Mouse (Mus musculus) MN1 (cell line): Measurements from ENCODE around the gene Tmigd3.
A peak's percentile ranks its signal among the peaks of the same experiment; 100 is the strongest.

Experiments used
- DNase-seq: peaks from one replicate; pipeline ENCODE4 v3.0.0-alpha.2; 2016; ENCODE audit warnings: low spot score

Tmigd3 gene

GRCm38 (mm10) chr3:105876022-105876421 is 5.3 kb downstream of the Tmigd3 start:
- no peak for DNase-seq

GRCm38 (mm10) chr3:105877252-105877803 is 6.6 kb downstream of the Tmigd3 start:
- no peak for DNase-seq

- no peak for DNase-seq
Measured at GRCm38 (mm10) chr3:105877919-105878318, 7.2 kb downstream of the Tmigd3 start.

GRCm38 (mm10) chr3:105878751-105879150 is 8.0 kb downstream of the Tmigd3 start:
- no peak for DNase-seq

GRCm38 (mm10) chr3:105880419-105880818 is 9.7 kb downstream of the Tmigd3 start:
- no peak for DNase-seq

GRCm38 (mm10) chr3:105882105-105882504 is 11.4 kb downstream of the Tmigd3 start:
- DNase-seq = no peak

- DNase-seq = no peak
Measured at GRCm38 (mm10) chr3:105883111-105883510, 12.4 kb downstream of the Tmigd3 start.

GRCm38 (mm10) chr3:105888961-105889360 is 18.3 kb downstream of the Tmigd3 start:
- no peak for DNase-seq

GRCm38 (mm10) chr3:105890220-105890619 is 19.5 kb downstream of the Tmigd3 start:
- no peak for DNase-seq

GRCm38 (mm10) chr3:105891141-105891540 is 20.4 kb downstream of the Tmigd3 start:
- peak; percentile 35 for DNase-seq

- no peak for DNase-seq
Measured at GRCm38 (mm10) chr3:105891760-105892571, 21.3 kb downstream of the Tmigd3 start.

- DNase-seq = no peak
Measured at GRCm38 (mm10) chr3:105892572-105893495, 22.1 kb downstream of the Tmigd3 start.

GRCm38 (mm10) chr3:105893941-105894391 is 23.3 kb downstream of the Tmigd3 start:
- DNase-seq = peak; percentile 52

GRCm38 (mm10) chr3:105894601-105895592 is 24.2 kb downstream of the Tmigd3 start:
- peak; percentile 94 for DNase-seq

- DNase-seq = no peak
Measured at GRCm38 (mm10) chr3:105896811-105897210, 26.1 kb downstream of the Tmigd3 start.

- DNase-seq = no peak
Measured at GRCm38 (mm10) chr3:105898325-105898724, 27.6 kb downstream of the Tmigd3 start.

GRCm38 (mm10) chr3:105898861-105899260 is 28.2 kb downstream of the Tmigd3 start:
- no peak for DNase-seq

GRCm38 (mm10) chr3:105899394-105900147 is 28.9 kb downstream of the Tmigd3 start:
- peak; percentile 76 for DNase-seq

GRCm38 (mm10) chr3:105900266-105900665 is 29.6 kb downstream of the Tmigd3 start:
- no peak for DNase-seq

- no peak for DNase-seq
Measured at GRCm38 (mm10) chr3:105900716-105901115, 30.0 kb downstream of the Tmigd3 start.
